Mouse (Mus musculus): Measurements from ENCODE around the gene Rec8. TPM values are rescaled to one million over a fixed set of nuclear protein-coding genes. Genes with fewer than 3 reads are reported as not detected.

The Rec8 gene
- polyA plus RNA-seq, 1 experiment from 2014 or later: 9.3 TPM

DNA sequence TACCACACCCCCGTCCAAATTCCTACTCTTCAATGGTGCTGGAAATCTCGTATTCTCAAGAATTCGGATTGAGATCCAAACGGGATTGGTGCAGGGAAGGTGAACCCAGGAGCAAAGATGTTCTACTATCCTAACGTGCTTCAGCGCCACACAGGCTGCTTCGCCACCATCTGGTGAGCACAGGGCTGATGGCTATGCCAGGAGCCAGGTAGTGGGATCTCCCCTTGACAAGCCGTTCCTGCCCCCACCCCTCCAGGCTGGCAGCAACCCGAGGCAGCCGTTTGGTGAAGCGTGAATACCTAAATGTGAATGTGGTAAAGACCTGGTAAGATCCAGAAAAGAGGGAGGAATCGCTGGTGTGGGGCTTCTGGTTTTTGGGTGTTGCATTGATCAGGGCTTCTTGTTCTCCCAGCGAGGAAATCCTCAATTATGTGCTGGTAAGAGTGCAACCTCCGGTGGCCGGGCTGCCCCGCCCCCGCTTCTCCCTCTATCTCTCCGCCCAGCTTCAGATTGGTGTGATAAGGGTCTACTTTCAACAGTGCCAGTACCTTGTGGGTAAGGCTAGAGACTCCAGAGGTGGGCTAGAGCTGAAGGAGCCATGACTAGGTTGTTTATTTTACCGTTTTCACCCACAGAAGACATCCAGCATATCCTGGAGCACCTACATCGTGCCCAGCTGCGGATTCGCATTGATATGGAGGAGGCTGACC, 804 bp downstream of the Rec8 start:
- H3K4me1 ChIP-seq: 0 out of 2 replicates have a peak, but pooled peaks cover 5% of the 10 kb centered on the region
- H3K9ac ChIP-seq: peak overlapping the region; percentile 30; the same call in 1 of the 2 replicates
- H3K4me2 ChIP-seq: peak overlapping the region; percentile 13
- H3K27ac ChIP-seq: no peak overlapping the region
- H3K9me3 ChIP-seq (replicated peaks): no peaks in the 10 kb centered on the region
- WGBS: 52% methylated on average over 22 of the region's 22 CpGs
- peaks cover 3% of the 10 kb centered on the region for H3K36me3 ChIP-seq (ENCODE audit: poor library complexity, severe bottlenecking)
- peak; percentile 53; the same call in 1 of the 2 replicates for ATAC-seq
- H3K27me3 ChIP-seq: no peaks in the 10 kb centered on the region
- peak overlapping the region; percentile 22 for H3K4me3 ChIP-seq

- no peak overlapping the region for H3K27ac ChIP-seq
- H3K9ac ChIP-seq: no peak overlapping the region
- no peaks in the 10 kb centered on the region for H3K27me3 ChIP-seq
- no peaks in the 10 kb centered on the region for H3K4me1 ChIP-seq
- no peak for ATAC-seq
- no peaks in the 10 kb centered on the region for H3K9me3 ChIP-seq (replicated peaks)
- WGBS: 92% methylated on average over 27 of the region's 27 CpGs
- no peak overlapping the region for H3K4me2 ChIP-seq
- peaks cover 99% of the 10 kb centered on the region for H3K36me3 ChIP-seq (ENCODE audit: poor library complexity, severe bottlenecking)
- H3K4me3 ChIP-seq: no peak overlapping the region
Observed at GRCm38 (mm10) chr14:55628077-55628827, 10.4 kb downstream of the Rec8 start.

DNA sequence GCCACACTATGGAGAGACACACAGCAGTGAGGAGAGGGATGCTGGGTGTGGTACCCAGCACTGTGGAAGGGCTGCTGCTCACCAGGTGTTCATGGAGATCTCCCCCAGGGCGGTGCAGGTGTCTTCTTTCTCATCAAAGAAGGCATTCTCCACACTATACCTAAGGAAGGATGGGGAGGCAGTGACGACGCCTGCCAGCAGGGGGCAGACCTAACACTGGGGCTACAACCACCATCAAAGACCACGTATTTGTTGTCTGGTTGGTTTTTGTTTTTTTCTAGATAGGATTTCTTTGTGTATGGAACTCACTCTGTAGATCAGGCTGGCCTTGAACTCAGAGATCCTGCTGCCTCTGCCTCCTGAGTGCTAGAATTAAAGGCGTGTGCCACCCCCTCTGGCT, 11.5 kb downstream of the Rec8 start:
- Histone ChIP-seq H3K27me3 (no peaks in the 10 kb centered on the region), H3K4me3 (no peak overlapping the region), H3K36me3 (ENCODE audit: poor library complexity, severe bottlenecking) (peaks cover 99% of the 10 kb centered on the region), H3K9me3 (replicated peaks) (no peaks in the 10 kb centered on the region), H3K4me1 (no peaks in the 10 kb centered on the region), H3K27ac (no peak overlapping the region), H3K4me2 (no peak overlapping the region), H3K9ac (no peak overlapping the region)
- 51% methylated on average over 5 of the region's 5 CpGs for WGBS
- ATAC-seq: no peak

DNA sequence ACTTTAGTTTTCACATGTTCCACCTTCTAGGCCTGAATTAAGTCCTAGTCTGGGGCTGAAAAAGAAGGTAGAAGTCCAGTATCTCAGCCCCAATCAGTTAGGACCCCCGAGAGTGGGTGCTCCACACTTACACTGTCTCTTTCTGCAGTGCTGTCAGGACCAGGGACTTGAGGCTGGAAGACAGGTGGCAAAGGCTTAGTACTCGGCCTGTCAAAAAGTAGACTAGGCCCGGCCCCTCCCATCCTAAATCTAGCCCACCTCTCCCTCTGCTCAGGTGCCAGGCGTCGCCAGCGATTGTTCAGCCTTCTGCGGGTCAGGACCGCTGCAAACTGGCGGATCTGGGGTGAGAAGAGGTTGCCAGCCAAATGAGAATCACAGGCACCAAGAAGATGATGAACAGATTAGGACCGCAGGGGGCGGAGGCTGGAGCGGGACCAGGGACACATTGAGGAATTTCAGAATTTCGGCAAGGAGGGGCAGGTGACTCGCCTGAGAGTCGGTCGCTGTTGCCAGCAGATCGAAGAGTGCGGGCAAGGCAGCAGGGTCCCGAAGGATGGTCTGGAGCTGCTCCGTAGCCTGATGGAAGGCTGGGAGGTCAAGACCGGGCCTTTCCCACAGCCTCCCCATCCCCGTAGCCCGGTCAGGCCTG, 17.2 kb downstream of the Rec8 start:
- Histone ChIP-seq H3K4me2 (peak overlapping the region; percentile 93), H3K9me3 (replicated peaks) (no peaks in the 10 kb centered on the region), H3K27ac (peak overlapping the region; percentile 82), H3K9ac (peak overlapping the region; percentile 83), H3K4me3 (peak overlapping the region; percentile 63), H3K4me1 (peaks cover 14% of the 10 kb centered on the region), H3K27me3 (no peaks in the 10 kb centered on the region), H3K36me3 (ENCODE audit: poor library complexity, severe bottlenecking) (peaks cover 81% of the 10 kb centered on the region)
- WGBS: 4% methylated on average over 23 of the region's 23 CpGs
- no peak; the same call in none of the 2 replicates for ATAC-seq

DNA sequence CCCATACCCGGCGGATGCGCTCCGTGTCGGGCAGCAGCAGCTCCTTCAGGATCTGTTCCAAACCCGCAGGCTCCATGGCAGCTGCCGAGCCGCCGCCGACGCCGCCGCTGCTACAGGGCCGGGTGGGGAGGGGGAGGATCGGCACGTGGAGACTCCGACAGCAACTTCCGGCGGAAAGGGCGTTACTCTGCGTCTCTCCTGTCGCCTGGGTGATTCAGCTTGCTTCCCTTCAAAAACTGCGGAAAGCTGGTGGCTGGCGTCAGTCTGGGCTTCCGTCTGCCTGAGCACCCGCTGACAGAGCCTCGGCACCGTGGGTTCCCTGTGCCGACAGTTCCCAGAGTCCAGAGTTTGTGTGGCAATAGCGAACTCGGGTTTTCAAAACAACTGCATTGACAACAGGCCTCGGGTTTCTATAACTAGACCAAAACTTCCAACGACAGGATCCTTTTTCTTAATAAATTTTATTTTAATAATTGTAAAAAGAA, 17.7 kb downstream of the Rec8 start, which contains the start of gene Ipo4:
Gene Ipo4 (minus strand): TSS at position 435 of the 485 bp plus-strand sequence.
- 2% methylated on average over 33 of the region's 33 CpGs for WGBS
- peak within 1 kb of the TSS; percentile 82 for H3K27ac ChIP-seq
- no peaks in the 10 kb centered on the region for H3K9me3 ChIP-seq (replicated peaks)
- peak within 1 kb of the TSS; percentile 83 for H3K9ac ChIP-seq
- peak; percentile 94 for ATAC-seq
- H3K36me3 ChIP-seq (ENCODE audit: poor library complexity, severe bottlenecking): peaks cover 81% of the 10 kb centered on the region
- peak within 1 kb of the TSS; percentile 63 for H3K4me3 ChIP-seq
- peak within 1 kb of the TSS; percentile 93 for H3K4me2 ChIP-seq
- H3K27me3 ChIP-seq: no peaks in the 10 kb centered on the region
- peaks cover 14% of the 10 kb centered on the region for H3K4me1 ChIP-seq

GRCm38 (mm10) chr14:55637795-55638194, 20.0 kb downstream of the Rec8 start, which contains the start of gene Gm49378:
Gene Gm49378, minus strand, starts transcription at chr14:55637895.
- Histone ChIP-seq H3K27me3 (no peaks in the 10 kb centered on the region), H3K4me1 (peaks cover 25% of the 10 kb centered on the region), H3K27ac (no peak within 1 kb of the TSS), H3K36me3 (ENCODE audit: poor library complexity, severe bottlenecking) (peaks cover 69% of the 10 kb centered on the region), H3K4me2 (no peak within 1 kb of the TSS), H3K9ac (0 out of 2 replicates have a peak within 1 kb of the TSS, but pooled peaks have one; percentile 0), H3K9me3 (replicated peaks) (no peaks in the 10 kb centered on the region), H3K4me3 (no peak within 1 kb of the TSS)
- ATAC-seq: no peak
- 96% methylated on average over 9 of the region's 9 CpGs for WGBS

- Histone ChIP-seq H3K4me2 (no peak overlapping the region), H3K9me3 (replicated peaks) (no peaks in the 10 kb centered on the region), H3K27me3 (no peaks in the 10 kb centered on the region), H3K4me1 (peaks cover 35% of the 10 kb centered on the region), H3K9ac (no peak overlapping the region), H3K36me3 (ENCODE audit: poor library complexity, severe bottlenecking) (peaks cover 55% of the 10 kb centered on the region), H3K4me3 (no peak overlapping the region), H3K27ac (no peak overlapping the region)
- WGBS: 96% methylated on average over 14 of the region's 14 CpGs
- no peak for ATAC-seq
Observed at GRCm38 (mm10) chr14:55640816-55641215, 23.0 kb downstream of the Rec8 start.

DNA sequence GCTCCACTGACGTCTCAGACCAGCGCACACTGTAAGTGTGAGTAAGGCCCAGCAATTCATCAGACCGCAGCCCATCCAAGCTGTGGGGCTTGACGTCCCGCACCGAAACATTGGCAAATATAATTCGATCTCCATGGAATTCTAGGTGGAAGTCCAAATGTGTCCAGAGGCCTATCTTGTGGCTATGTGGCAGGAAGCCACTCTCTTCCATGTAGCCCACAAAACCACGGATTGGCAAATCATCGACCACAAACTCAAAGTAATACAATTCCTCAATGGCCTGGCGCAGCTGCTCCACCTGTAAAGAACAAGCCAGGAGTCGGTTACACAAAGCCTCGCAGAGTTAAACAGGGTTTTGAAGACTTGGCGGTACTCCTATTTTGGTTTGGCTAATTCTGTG, 23.5 kb downstream of the Rec8 start:
- H3K9ac ChIP-seq: no peak overlapping the region
- H3K4me3 ChIP-seq: no peak overlapping the region
- no peak overlapping the region for H3K27ac ChIP-seq
- no peak for ATAC-seq
- no peaks in the 10 kb centered on the region for H3K27me3 ChIP-seq
- no peak overlapping the region for H3K4me2 ChIP-seq
- WGBS: 98% methylated on average over 13 of the region's 13 CpGs
- peaks cover 31% of the 10 kb centered on the region for H3K4me1 ChIP-seq
- peaks cover 57% of the 10 kb centered on the region for H3K36me3 ChIP-seq (ENCODE audit: poor library complexity, severe bottlenecking)
- H3K9me3 ChIP-seq (replicated peaks): no peaks in the 10 kb centered on the region

GRCm38 (mm10) chr14:55642679-55643059, 24.8 kb downstream of the Rec8 start:
- Histone ChIP-seq H3K4me3 (peak overlapping the region; percentile 97), H3K9ac (peak overlapping the region; percentile 90), H3K4me1 (peaks cover 29% of the 10 kb centered on the region), H3K27me3 (no peaks in the 10 kb centered on the region), H3K9me3 (replicated peaks) (no peaks in the 10 kb centered on the region), H3K27ac (peak overlapping the region; percentile 95), H3K4me2 (peak overlapping the region; percentile 92), H3K36me3 (ENCODE audit: poor library complexity, severe bottlenecking) (peaks cover 53% of the 10 kb centered on the region)
- WGBS: 26% methylated on average over 8 of the region's 8 CpGs
- peak; percentile 55 for ATAC-seq

- H3K9ac ChIP-seq: peak within 1 kb of the TSS; percentile 90
- peak; percentile 92 for ATAC-seq
Observed at GRCm38 (mm10) chr14:55643060-55643907, 25.4 kb downstream of the Rec8 start, which contains the start of gene Tm9sf1. Gene Tm9sf1, minus strand, starts transcription at chr14:55643806.

GRCm38 (mm10) chr14:55644261-55644888, 26.5 kb downstream of the Rec8 start:
- H3K27me3 ChIP-seq: no peaks in the 10 kb centered on the region
- peak overlapping the region; percentile 90 for H3K9ac ChIP-seq
- no peaks in the 10 kb centered on the region for H3K9me3 ChIP-seq (replicated peaks)
- peak overlapping the region; percentile 92 for H3K4me2 ChIP-seq
- H3K4me3 ChIP-seq: peak overlapping the region; percentile 97
- H3K36me3 ChIP-seq (ENCODE audit: poor library complexity, severe bottlenecking): peaks cover 35% of the 10 kb centered on the region
- H3K27ac ChIP-seq: no peak overlapping the region; the same call in 1 of the 2 replicates
- H3K4me1 ChIP-seq: peaks cover 29% of the 10 kb centered on the region
- no peak for ATAC-seq
- WGBS: 32% methylated on average over 17 of the region's 17 CpGs

More at GRCm38 (mm10) chr14:55643060-55643907, 25.4 kb downstream of the Rec8 start, which contains the start of gene Tm9sf1:
- Histone ChIP-seq H3K27ac (peak within 1 kb of the TSS; percentile 95), H3K4me1 (peaks cover 29% of the 10 kb centered on the region), H3K4me3 (peak within 1 kb of the TSS; percentile 97), H3K4me2 (peak within 1 kb of the TSS; percentile 92), H3K36me3 (ENCODE audit: poor library complexity, severe bottlenecking) (peaks cover 46% of the 10 kb centered on the region), H3K9me3 (replicated peaks) (no peaks in the 10 kb centered on the region), H3K27me3 (no peaks in the 10 kb centered on the region)
- WGBS: under 1% methylated on average over 86 of the region's 89 CpGs
